Mouse (Mus musculus): ENCODE data around the gene Ahcyl2. TPM values are rescaled to one million over a fixed set of nuclear protein-coding genes. Genes with fewer than 3 reads are reported as not detected.
"Not testable (repeated sequence)": the region's sequence is repeated elsewhere in the genome, so short reads cannot be mapped to it uniquely, and the experiment has no call there.

Ahcyl2 gene
- polyA plus RNA-seq, 1 experiment from 2014 or later = 5.8 TPM

GRCm38 (mm10) chr6:29790014-29790698, 22.3 kb downstream of the Ahcyl2 start:
- no peak for ATAC-seq (replicated peaks; ENCODE audit: insufficient number of reproducible peaks, insufficient read depth, low FRiP score, low read depth)
- H3K4me1 ChIP-seq (replicated peaks) = no peaks in the 10 kb centered on the region
- no peaks in the 10 kb centered on the region for H3K27me3 ChIP-seq
- no peak overlapping the region for H3K4me3 ChIP-seq
- H3K36me3 ChIP-seq = no peaks in the 10 kb centered on the region
- WGBS = 82% methylated on average over 3 of the region's 3 CpGs
- no peak overlapping the region for H3K27ac ChIP-seq
- no peak overlapping the region for H3K4me2 ChIP-seq
- H3K9ac ChIP-seq = no peak overlapping the region
- H3K9me3 ChIP-seq (replicated peaks) = no peaks in the 10 kb centered on the region

GRCm38 (mm10) chr6:29793520-29793919, 25.7 kb downstream of the Ahcyl2 start:
- no peak overlapping the region for H3K4me2 ChIP-seq
- no peak overlapping the region for H3K27ac ChIP-seq
- H3K36me3 ChIP-seq = no peaks in the 10 kb centered on the region
- no peak overlapping the region for H3K9ac ChIP-seq
- 65% methylated on average over 1 of the region's 1 CpGs for WGBS
- no peaks in the 10 kb centered on the region for H3K27me3 ChIP-seq
- no peak for ATAC-seq (replicated peaks; ENCODE audit: insufficient number of reproducible peaks, insufficient read depth, low FRiP score, low read depth)
- no peaks in the 10 kb centered on the region for H3K9me3 ChIP-seq (replicated peaks)
- H3K4me3 ChIP-seq = no peak overlapping the region
- no peaks in the 10 kb centered on the region for H3K4me1 ChIP-seq (replicated peaks)

GRCm38 (mm10) chr6:29794582-29794981, 26.8 kb downstream of the Ahcyl2 start:
- H3K9ac ChIP-seq = no peak overlapping the region
- H3K4me2 ChIP-seq = no peak overlapping the region
- no peaks in the 10 kb centered on the region for H3K36me3 ChIP-seq
- WGBS = 84% methylated on average over 6 of the region's 6 CpGs
- H3K4me1 ChIP-seq (replicated peaks) = no peaks in the 10 kb centered on the region
- H3K27me3 ChIP-seq = no peaks in the 10 kb centered on the region
- no peak overlapping the region for H3K27ac ChIP-seq
- no peak for ATAC-seq (replicated peaks; ENCODE audit: insufficient number of reproducible peaks, insufficient read depth, low FRiP score, low read depth)
- no peaks in the 10 kb centered on the region for H3K9me3 ChIP-seq (replicated peaks)
- no peak overlapping the region for H3K4me3 ChIP-seq

GRCm38 (mm10) chr6:29802979-29803378, 35.2 kb downstream of the Ahcyl2 start:
- WGBS = 83% methylated on average over 1 of the region's 1 CpGs
- H3K4me3 ChIP-seq = no peak overlapping the region

GRCm38 (mm10) chr6:29804006-29804405, 36.2 kb downstream of the Ahcyl2 start:
- H3K4me2 ChIP-seq = no peak overlapping the region
- no peak for ATAC-seq (replicated peaks; ENCODE audit: insufficient number of reproducible peaks, insufficient read depth, low FRiP score, low read depth)
- H3K9ac ChIP-seq = no peak overlapping the region
- WGBS = 71% methylated on average over 3 of the region's 3 CpGs
- no peak overlapping the region for H3K4me3 ChIP-seq
- no peaks in the 10 kb centered on the region for H3K27me3 ChIP-seq
- H3K4me1 ChIP-seq (replicated peaks) = no peaks in the 10 kb centered on the region
- H3K36me3 ChIP-seq = no peaks in the 10 kb centered on the region
- no peak overlapping the region for H3K27ac ChIP-seq
- H3K9me3 ChIP-seq (replicated peaks) = no peaks in the 10 kb centered on the region

More at GRCm38 (mm10) chr6:29802979-29803378, 35.2 kb downstream of the Ahcyl2 start:
- no peak overlapping the region for H3K27ac ChIP-seq
- ATAC-seq (replicated peaks; ENCODE audit: insufficient number of reproducible peaks, insufficient read depth, low FRiP score, low read depth) = no peak
- no peaks in the 10 kb centered on the region for H3K4me1 ChIP-seq (replicated peaks)
- no peaks in the 10 kb centered on the region for H3K36me3 ChIP-seq
- H3K9ac ChIP-seq = no peak overlapping the region
- H3K9me3 ChIP-seq (replicated peaks) = no peaks in the 10 kb centered on the region
- H3K4me2 ChIP-seq = no peak overlapping the region
- no peaks in the 10 kb centered on the region for H3K27me3 ChIP-seq

- WGBS = 75% methylated on average over 2 of the region's 2 CpGs
- no peaks in the 10 kb centered on the region for H3K9me3 ChIP-seq (replicated peaks)
- no peaks in the 10 kb centered on the region for H3K4me1 ChIP-seq (replicated peaks)
- no peak overlapping the region for H3K4me3 ChIP-seq
- no peaks in the 10 kb centered on the region for H3K27me3 ChIP-seq
- no peak overlapping the region for H3K4me2 ChIP-seq
- no peak overlapping the region for H3K9ac ChIP-seq
- no peaks in the 10 kb centered on the region for H3K36me3 ChIP-seq
- ATAC-seq (replicated peaks; ENCODE audit: insufficient number of reproducible peaks, insufficient read depth, low FRiP score, low read depth) = no peak
- no peak overlapping the region for H3K27ac ChIP-seq
Observed at GRCm38 (mm10) chr6:29805381-29805780, 37.6 kb downstream of the Ahcyl2 start.

- Histone ChIP-seq H3K27me3 (no peaks in the 10 kb centered on the region), H3K9ac (no peak overlapping the region), H3K9me3 (replicated peaks) (no peaks in the 10 kb centered on the region), H3K4me1 (replicated peaks) (no peaks in the 10 kb centered on the region), H3K4me2 (no peak overlapping the region), H3K4me3 (no peak overlapping the region), H3K36me3 (no peaks in the 10 kb centered on the region), H3K27ac (no peak overlapping the region)
- WGBS = 84% methylated on average over 2 of the region's 2 CpGs
- no peak for ATAC-seq (replicated peaks; ENCODE audit: insufficient number of reproducible peaks, insufficient read depth, low FRiP score, low read depth)
Observed at GRCm38 (mm10) chr6:29812076-29812475, 44.3 kb downstream of the Ahcyl2 start.

- Histone ChIP-seq H3K9me3 (replicated peaks) (no peaks in the 10 kb centered on the region), H3K4me3 (no peak overlapping the region), H3K36me3 (no peaks in the 10 kb centered on the region), H3K27ac (no peak overlapping the region), H3K4me2 (no peak overlapping the region), H3K27me3 (no peaks in the 10 kb centered on the region), H3K9ac (no peak overlapping the region), H3K4me1 (replicated peaks) (no peaks in the 10 kb centered on the region)
- WGBS = 59% methylated on average over 1 of the region's 1 CpGs
- ATAC-seq (replicated peaks; ENCODE audit: insufficient number of reproducible peaks, insufficient read depth, low FRiP score, low read depth) = no peak
Observed at GRCm38 (mm10) chr6:29812651-29813050, 44.8 kb downstream of the Ahcyl2 start.

GRCm38 (mm10) chr6:29814616-29815015, 46.8 kb downstream of the Ahcyl2 start:
- Histone ChIP-seq H3K36me3 (no peaks in the 10 kb centered on the region), H3K4me1 (replicated peaks) (no peaks in the 10 kb centered on the region), H3K27ac (no peak overlapping the region), H3K9ac (no peak overlapping the region), H3K4me3 (no peak overlapping the region), H3K4me2 (no peak overlapping the region), H3K27me3 (no peaks in the 10 kb centered on the region), H3K9me3 (replicated peaks) (no peaks in the 10 kb centered on the region)
- no peak for ATAC-seq (replicated peaks; ENCODE audit: insufficient number of reproducible peaks, insufficient read depth, low FRiP score, low read depth)
- WGBS = 50% methylated on average over 2 of the region's 2 CpGs

- 77% methylated on average over 3 of the region's 3 CpGs for WGBS
Observed at GRCm38 (mm10) chr6:29815060-29815459, 47.2 kb downstream of the Ahcyl2 start.

GRCm38 (mm10) chr6:29815634-29816033, 47.8 kb downstream of the Ahcyl2 start:
- 93% methylated on average over 2 of the region's 2 CpGs for WGBS
- no peaks in the 10 kb centered on the region for H3K4me1 ChIP-seq (replicated peaks)
- H3K4me3 ChIP-seq = no peak overlapping the region
- no peaks in the 10 kb centered on the region for H3K36me3 ChIP-seq
- no peak overlapping the region for H3K9ac ChIP-seq
- ATAC-seq (replicated peaks; ENCODE audit: insufficient number of reproducible peaks, insufficient read depth, low FRiP score, low read depth) = no peak
- no peak overlapping the region for H3K4me2 ChIP-seq
- no peaks in the 10 kb centered on the region for H3K9me3 ChIP-seq (replicated peaks)
- H3K27me3 ChIP-seq = no peaks in the 10 kb centered on the region
- H3K27ac ChIP-seq = no peak overlapping the region

More at GRCm38 (mm10) chr6:29815060-29815459, 47.2 kb downstream of the Ahcyl2 start:
- Histone ChIP-seq H3K4me1 (replicated peaks) (no peaks in the 10 kb centered on the region), H3K36me3 (no peaks in the 10 kb centered on the region), H3K9ac (no peak overlapping the region), H3K9me3 (replicated peaks) (no peaks in the 10 kb centered on the region), H3K4me2 (no peak overlapping the region), H3K27ac (no peak overlapping the region), H3K4me3 (no peak overlapping the region), H3K27me3 (no peaks in the 10 kb centered on the region)
- no peak for ATAC-seq (replicated peaks; ENCODE audit: insufficient number of reproducible peaks, insufficient read depth, low FRiP score, low read depth)

GRCm38 (mm10) chr6:29816371-29816770, 48.6 kb downstream of the Ahcyl2 start:
- not testable (repeated sequence) for H3K27me3 ChIP-seq; H3K27ac ChIP-seq; H3K4me1 ChIP-seq (replicated peaks); H3K4me2 ChIP-seq; H3K9me3 ChIP-seq (replicated peaks); ATAC-seq (replicated peaks; ENCODE audit: insufficient number of reproducible peaks, insufficient read depth, low FRiP score, low read depth); H3K4me3 ChIP-seq; H3K9ac ChIP-seq; H3K36me3 ChIP-seq
- WGBS = 92% methylated on average over 12 of the region's 12 CpGs

Data from heart, embryonic 15.5 days (tissue).